Mouse (Mus musculus): ENCODE results near the gene Gsdma3. TPM values are rescaled to one million over a fixed set of nuclear protein-coding genes. Genes with fewer than 3 reads are reported as not detected.

Gene Gsdma3
- polyA plus RNA-seq, 1 experiment from 2014 or later = not detected

- Histone ChIP-seq H3K4me1 (ENCODE audit: control insufficient read depth, insufficient read depth, low read depth, low read length) (no peaks in the 10 kb centered on the region), H3K9ac (ENCODE audit: low read depth, low read length) (no peak overlapping the region), H3K27ac (ENCODE audit: low read depth, low read length) (no peak overlapping the region), H3K27me3 (replicated peaks; ENCODE audit: control insufficient read depth, insufficient read depth, low read length) (peaks cover 2% of the 10 kb centered on the region; the same call in 1 of the 2 replicates), H3K4me3 (ENCODE audit: low read length) (no peak overlapping the region), H3K36me3 (ENCODE audit: control insufficient read depth, insufficient read depth, low read length) (no peaks in the 10 kb centered on the region), H3K4me2 (ENCODE audit: low read length) (no peak overlapping the region), H3K9me3 (ENCODE audit: control insufficient read depth, low read length) (no peaks in the 10 kb centered on the region)
- no peak for ATAC-seq
- 78% methylated on average over 6 of the region's 6 CpGs for WGBS
Observed at GRCm38 (mm10) chr11:98595021-98595420, 31.1 kb upstream of the Gsdma3 start.

- H3K9me3 ChIP-seq (ENCODE audit: control insufficient read depth, low read length) = no peaks in the 10 kb centered on the region
- no peaks in the 10 kb centered on the region for H3K4me1 ChIP-seq (ENCODE audit: control insufficient read depth, insufficient read depth, low read depth, low read length)
- H3K36me3 ChIP-seq (ENCODE audit: control insufficient read depth, insufficient read depth, low read length) = no peaks in the 10 kb centered on the region
- no peak overlapping the region for H3K9ac ChIP-seq (ENCODE audit: low read depth, low read length)
- no peak overlapping the region for H3K4me2 ChIP-seq (ENCODE audit: low read length)
- H3K27me3 ChIP-seq (replicated peaks; ENCODE audit: control insufficient read depth, insufficient read depth, low read length) = peaks cover 4% of the 10 kb centered on the region; the same call in 1 of the 2 replicates
- no peak overlapping the region for H3K4me3 ChIP-seq (ENCODE audit: low read length)
- no peak for ATAC-seq
- no peak overlapping the region for H3K27ac ChIP-seq (ENCODE audit: low read depth, low read length)
- WGBS = 78% methylated on average over 10 of the region's 10 CpGs
Observed at GRCm38 (mm10) chr11:98595473-98595872, 30.7 kb upstream of the Gsdma3 start.

DNA sequence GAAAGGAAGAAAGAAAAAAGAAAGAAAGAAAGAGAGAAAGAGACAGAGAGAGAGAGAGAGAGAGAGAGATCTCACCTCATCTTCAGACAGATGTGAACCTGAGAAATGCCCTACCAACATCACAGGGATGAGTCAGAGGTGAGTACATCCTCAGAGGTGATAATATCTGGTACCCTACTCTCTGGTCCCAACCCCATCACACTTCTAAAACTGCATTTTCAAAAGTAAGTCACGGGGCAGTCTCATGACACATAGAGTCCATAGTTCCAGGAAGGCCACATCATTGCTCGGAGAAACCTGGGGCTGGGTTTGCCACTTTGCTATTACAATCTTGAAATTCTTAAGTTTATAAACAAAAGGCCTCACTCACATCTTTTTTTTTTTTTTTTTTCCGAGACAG, 30.2 kb upstream of the Gsdma3 start:
- 81% methylated on average over 3 of the region's 3 CpGs for WGBS
- no peak for ATAC-seq
- H3K4me1 ChIP-seq (ENCODE audit: control insufficient read depth, insufficient read depth, low read depth, low read length) = no peaks in the 10 kb centered on the region

DNA sequence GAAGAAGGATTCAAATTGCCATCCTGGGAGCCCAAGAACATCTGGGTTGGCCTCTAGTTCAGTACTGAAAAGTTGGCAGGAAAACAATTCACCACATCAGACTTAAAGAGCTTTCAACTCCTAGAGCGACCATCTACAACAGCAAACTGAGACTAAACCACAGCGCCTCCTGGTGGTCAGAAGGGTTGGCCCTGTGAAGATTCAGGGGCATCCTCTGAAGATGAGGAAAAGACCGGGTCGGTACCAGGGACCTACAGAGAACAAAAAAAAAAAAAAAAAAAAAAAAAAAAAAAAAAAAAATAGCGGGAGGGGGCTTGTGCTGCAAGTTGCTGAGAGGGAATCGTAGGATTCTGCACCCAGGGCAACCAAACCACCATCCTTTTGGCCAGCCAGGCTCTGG, 28.8 kb upstream of the Gsdma3 start:
- H3K27me3 ChIP-seq (replicated peaks; ENCODE audit: control insufficient read depth, insufficient read depth, low read length) = peaks cover 4% of the 10 kb centered on the region; the same call in 1 of the 2 replicates
- no peak overlapping the region for H3K27ac ChIP-seq (ENCODE audit: low read depth, low read length)
- H3K36me3 ChIP-seq (ENCODE audit: control insufficient read depth, insufficient read depth, low read length) = no peaks in the 10 kb centered on the region
- no peak overlapping the region for H3K4me3 ChIP-seq (ENCODE audit: low read length)
- WGBS = 55% methylated on average over 5 of the region's 6 CpGs
- no peak overlapping the region for H3K4me2 ChIP-seq (ENCODE audit: low read length)
- no peaks in the 10 kb centered on the region for H3K9me3 ChIP-seq (ENCODE audit: control insufficient read depth, low read length)
- no peak overlapping the region for H3K9ac ChIP-seq (ENCODE audit: low read depth, low read length)
- no peaks in the 10 kb centered on the region for H3K4me1 ChIP-seq (ENCODE audit: control insufficient read depth, insufficient read depth, low read depth, low read length)
- ATAC-seq = no peak

More for the DNA sequence above, 30.2 kb upstream of the Gsdma3 start:
- no peaks in the 10 kb centered on the region for H3K9me3 ChIP-seq (ENCODE audit: control insufficient read depth, low read length)
- no peak overlapping the region for H3K4me2 ChIP-seq (ENCODE audit: low read length)
- H3K9ac ChIP-seq (ENCODE audit: low read depth, low read length) = no peak overlapping the region
- H3K27me3 ChIP-seq (replicated peaks; ENCODE audit: control insufficient read depth, insufficient read depth, low read length) = peaks cover 4% of the 10 kb centered on the region; the same call in 1 of the 2 replicates
- no peaks in the 10 kb centered on the region for H3K36me3 ChIP-seq (ENCODE audit: control insufficient read depth, insufficient read depth, low read length)
- H3K27ac ChIP-seq (ENCODE audit: low read depth, low read length) = no peak overlapping the region
- H3K4me3 ChIP-seq (ENCODE audit: low read length) = no peak overlapping the region

DNA sequence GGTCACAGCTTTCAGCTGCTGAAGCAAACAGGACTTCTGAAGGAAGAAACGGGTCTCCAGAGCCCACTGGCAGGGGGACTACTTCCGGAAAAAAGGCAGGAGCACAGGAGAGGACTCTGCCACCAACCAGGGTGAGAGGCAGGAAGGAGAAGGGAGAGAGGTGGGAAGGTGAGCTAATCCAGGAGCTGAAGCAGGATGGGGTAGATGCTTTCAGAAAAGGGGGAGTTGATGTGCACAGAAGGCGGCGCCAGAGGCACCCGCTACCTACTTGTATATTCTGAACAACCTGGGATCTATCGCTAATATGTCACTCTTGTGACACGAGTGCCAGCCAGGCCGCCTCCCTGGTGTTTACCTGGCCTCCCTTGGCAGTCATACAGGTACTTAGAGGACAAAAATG, 28.2 kb upstream of the Gsdma3 start, which contains the start of gene Lrrc3c:
Gene Lrrc3c, plus strand, starts transcription at position 301 of the 400 bp plus-strand sequence.
- Histone ChIP-seq H3K9me3 (ENCODE audit: control insufficient read depth, low read length) (no peaks in the 10 kb centered on the region), H3K4me1 (ENCODE audit: control insufficient read depth, insufficient read depth, low read depth, low read length) (no peaks in the 10 kb centered on the region), H3K27ac (ENCODE audit: low read depth, low read length) (no peak within 1 kb of the TSS), H3K27me3 (replicated peaks; ENCODE audit: control insufficient read depth, insufficient read depth, low read length) (peaks cover 4% of the 10 kb centered on the region; the same call in 1 of the 2 replicates), H3K4me2 (ENCODE audit: low read length) (peak within 1 kb of the TSS; percentile 1; the same call in 1 of the 2 replicates), H3K36me3 (ENCODE audit: control insufficient read depth, insufficient read depth, low read length) (no peaks in the 10 kb centered on the region), H3K9ac (ENCODE audit: low read depth, low read length) (no peak within 1 kb of the TSS), H3K4me3 (ENCODE audit: low read length) (no peak within 1 kb of the TSS)
- no peak for ATAC-seq
- WGBS = 85% methylated on average over 8 of the region's 8 CpGs

DNA sequence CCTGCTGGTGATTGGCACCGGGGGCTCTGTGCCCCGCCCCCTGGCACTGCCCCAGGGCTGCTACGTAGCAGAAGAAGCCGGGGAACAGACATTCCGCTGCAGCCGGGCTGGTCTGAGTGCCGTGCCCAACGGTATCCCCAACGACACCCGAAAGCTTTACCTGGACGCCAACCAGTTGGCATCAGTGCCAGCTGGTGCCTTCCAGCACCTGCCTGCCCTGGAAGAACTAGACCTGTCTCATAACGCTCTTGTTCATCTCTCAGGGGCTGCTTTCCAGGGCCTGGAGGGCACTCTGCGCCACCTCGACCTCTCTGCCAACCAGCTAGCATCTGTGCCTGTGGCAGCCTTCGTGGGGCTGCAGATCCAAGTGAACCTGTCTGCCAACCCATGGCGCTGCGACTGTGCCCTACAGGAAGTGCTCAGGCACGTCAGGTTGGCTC, 27.3 kb upstream of the Gsdma3 start:
- WGBS = 54% methylated on average over 18 of the region's 18 CpGs
- Histone ChIP-seq H3K4me2 (ENCODE audit: low read length) (peak overlapping the region; percentile 1; the same call in 1 of the 2 replicates), H3K9me3 (ENCODE audit: control insufficient read depth, low read length) (no peaks in the 10 kb centered on the region), H3K36me3 (ENCODE audit: control insufficient read depth, insufficient read depth, low read length) (no peaks in the 10 kb centered on the region), H3K4me1 (ENCODE audit: control insufficient read depth, insufficient read depth, low read depth, low read length) (no peaks in the 10 kb centered on the region), H3K27me3 (replicated peaks; ENCODE audit: control insufficient read depth, insufficient read depth, low read length) (peaks cover 4% of the 10 kb centered on the region; the same call in 1 of the 2 replicates), H3K4me3 (ENCODE audit: low read length) (no peak overlapping the region), H3K27ac (ENCODE audit: low read depth, low read length) (no peak overlapping the region), H3K9ac (ENCODE audit: low read depth, low read length) (no peak overlapping the region)
- no peak for ATAC-seq

DNA sequence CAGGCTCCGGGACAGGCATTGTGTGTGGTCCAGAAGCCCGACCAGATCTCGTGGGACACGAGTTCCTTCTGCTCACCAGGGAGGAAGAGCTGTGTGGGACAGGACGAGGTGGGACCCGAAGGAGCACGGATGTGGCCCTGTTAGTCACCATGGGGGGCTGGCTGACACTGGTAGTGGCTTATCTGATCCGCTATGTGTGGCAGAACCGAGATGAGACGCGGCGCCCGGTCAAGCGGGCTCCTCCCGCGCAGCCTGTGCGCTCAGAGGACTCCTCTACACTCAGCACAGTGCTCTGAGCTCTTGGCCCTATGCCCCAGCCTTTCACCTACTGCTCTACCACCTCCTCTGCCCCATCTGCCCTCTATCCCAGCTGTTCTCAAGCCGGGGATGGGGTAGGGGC, 26.9 kb upstream of the Gsdma3 start:
- peaks cover 4% of the 10 kb centered on the region; the same call in 1 of the 2 replicates for H3K27me3 ChIP-seq (replicated peaks; ENCODE audit: control insufficient read depth, insufficient read depth, low read length)
- peak overlapping the region; percentile 1; the same call in 1 of the 2 replicates for H3K4me2 ChIP-seq (ENCODE audit: low read length)
- no peak for ATAC-seq
- 36% methylated on average over 18 of the region's 18 CpGs for WGBS
- H3K4me3 ChIP-seq (ENCODE audit: low read length) = no peak overlapping the region
- no peak overlapping the region for H3K27ac ChIP-seq (ENCODE audit: low read depth, low read length)
- H3K9ac ChIP-seq (ENCODE audit: low read depth, low read length) = no peak overlapping the region
- no peaks in the 10 kb centered on the region for H3K9me3 ChIP-seq (ENCODE audit: control insufficient read depth, low read length)
- no peaks in the 10 kb centered on the region for H3K4me1 ChIP-seq (ENCODE audit: control insufficient read depth, insufficient read depth, low read depth, low read length)
- H3K36me3 ChIP-seq (ENCODE audit: control insufficient read depth, insufficient read depth, low read length) = no peaks in the 10 kb centered on the region

GRCm38 (mm10) chr11:98602090-98602690, 24.0 kb upstream of the Gsdma3 start:
- H3K27me3 ChIP-seq (replicated peaks; ENCODE audit: control insufficient read depth, insufficient read depth, low read length) = peaks cover 4% of the 10 kb centered on the region; the same call in 1 of the 2 replicates
- peak overlapping the region; percentile 52 for H3K4me2 ChIP-seq (ENCODE audit: low read length)
- ATAC-seq = no peak
- 0 out of 2 replicates have a peak overlapping the region, but pooled peaks have one; percentile 25 for H3K9ac ChIP-seq (ENCODE audit: low read depth, low read length)
- H3K4me1 ChIP-seq (ENCODE audit: control insufficient read depth, insufficient read depth, low read depth, low read length) = no peaks in the 10 kb centered on the region
- WGBS = 3% methylated on average over 20 of the region's 20 CpGs
- H3K9me3 ChIP-seq (ENCODE audit: control insufficient read depth, low read length) = no peaks in the 10 kb centered on the region
- no peaks in the 10 kb centered on the region for H3K36me3 ChIP-seq (ENCODE audit: control insufficient read depth, insufficient read depth, low read length)
- H3K27ac ChIP-seq (ENCODE audit: low read depth, low read length) = no peak overlapping the region
- H3K4me3 ChIP-seq (ENCODE audit: low read length) = peak overlapping the region; percentile 31

DNA sequence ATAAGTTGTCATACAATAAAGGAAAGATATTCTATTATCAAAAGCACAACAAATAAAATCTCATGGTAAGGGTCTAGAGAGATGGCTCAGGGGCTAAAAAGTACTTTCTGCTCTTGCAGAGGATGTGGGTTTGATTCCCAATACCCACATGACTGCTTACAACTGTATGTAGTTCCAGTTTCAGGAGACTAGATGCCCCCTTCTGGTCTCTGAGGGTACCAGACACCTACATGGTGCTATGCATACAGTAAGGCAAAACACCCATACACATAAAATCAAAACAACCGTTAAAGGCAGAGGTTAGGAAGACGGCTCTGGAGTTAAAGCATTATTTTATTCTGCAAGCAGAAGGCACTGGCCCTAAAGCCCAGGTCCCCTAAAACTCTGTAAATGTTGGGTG, 22.2 kb upstream of the Gsdma3 start:
- ATAC-seq = no peak
- H3K4me3 ChIP-seq (ENCODE audit: low read length) = no peak overlapping the region
- no peaks in the 10 kb centered on the region for H3K36me3 ChIP-seq (ENCODE audit: control insufficient read depth, insufficient read depth, low read length)
- H3K27me3 ChIP-seq (replicated peaks; ENCODE audit: control insufficient read depth, insufficient read depth, low read length) = peaks cover 4% of the 10 kb centered on the region; the same call in 1 of the 2 replicates
- H3K9me3 ChIP-seq (ENCODE audit: control insufficient read depth, low read length) = no peaks in the 10 kb centered on the region
- H3K9ac ChIP-seq (ENCODE audit: low read depth, low read length) = no peak overlapping the region
- WGBS = 76% methylated on average over 2 of the region's 2 CpGs
- H3K4me2 ChIP-seq (ENCODE audit: low read length) = no peak overlapping the region
- H3K4me1 ChIP-seq (ENCODE audit: control insufficient read depth, insufficient read depth, low read depth, low read length) = no peaks in the 10 kb centered on the region
- no peak overlapping the region for H3K27ac ChIP-seq (ENCODE audit: low read depth, low read length)
